Comparison of ENCODE assay signal across 11 mouse cellular contexts in the genomic region with DNA sequence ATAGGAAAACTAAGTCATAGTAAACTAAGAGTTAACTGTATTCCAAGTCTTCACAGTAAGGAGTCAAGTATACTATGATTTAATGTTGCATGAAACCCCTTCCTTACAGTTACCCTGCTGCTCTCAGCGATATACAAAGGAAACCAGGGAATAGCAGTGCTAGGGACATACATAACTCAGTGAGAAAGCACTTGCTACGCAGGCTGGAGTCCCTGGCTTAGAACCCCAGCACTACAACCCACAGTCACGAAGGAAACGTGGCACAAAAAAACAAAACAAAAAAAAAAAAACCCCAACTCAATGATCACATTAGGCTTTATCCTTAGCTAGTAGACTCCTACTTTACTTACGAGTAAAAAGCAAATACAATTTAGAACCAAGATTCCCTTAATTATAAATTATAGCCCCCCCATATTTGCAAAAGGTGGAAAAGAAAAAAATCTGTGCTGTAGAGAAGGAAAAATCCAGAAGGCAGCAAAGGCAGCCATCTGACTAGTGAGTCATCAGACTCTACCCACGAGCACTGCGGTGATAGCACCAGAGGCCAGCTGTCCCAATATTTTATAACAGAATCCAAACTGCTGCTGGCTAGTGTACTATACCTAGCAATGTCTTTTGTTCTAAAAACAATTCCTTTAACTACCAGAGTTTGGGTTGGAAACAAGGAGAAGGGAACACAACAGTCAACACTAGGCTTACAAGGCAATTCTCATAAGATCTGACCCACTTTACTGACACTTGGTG. TPM values are rescaled to one million over a fixed set of nuclear protein-coding genes. Genes with fewer than 3 reads are reported as not detected.
A peak's percentile ranks its signal among the peaks of the same experiment; 100 is the strongest.
DNase-seq lines count a peak whose midpoint lies in the region; ATAC-seq and TF ChIP-seq lines count a peak whose summit lies in the region.
"Had no signal": no experiment of that assay in that cellular context is flagged by ENCODE, and none has a peak within 500 bp of the region (broad histone marks: within the 10 kb centered on the region; RNA-seq: fewer than 3 reads in every experiment).

No protein-coding gene starts in this region.

- H3K79me3 ChIP-seq in C2C12 (ENCODE audit: low read depth), result peaks cover 18% of the 10 kb centered on the region

- H3K4me1 ChIP-seq in heart, adult 2 months (ENCODE audit: control insufficient read depth, insufficient read depth, low read length), result peaks cover 12% of the 10 kb centered on the region
- H3K4me1 ChIP-seq in embryonic fibroblast, embryonic 13.5 days (ENCODE audit: control insufficient read depth, insufficient read depth, low read length), result peaks cover 7% of the 10 kb centered on the region
- H3K4me1 ChIP-seq: hindbrain, embryonic 12.5 days; midbrain, embryonic 12.5 days had no signal

- CTCF ChIA-PET in Patski (lab: Charles Lee), result interaction anchor here (0.6 to 1.9 kb wide), 3 partner anchors 10 to 33 kb away, joined by 4 to 5 read pairs (median 4); no protein-coding TSS in a partner anchor

- no peak for TF ChIP-seq CTCF in heart, adult 2 months (IDR thresholded peaks at IDR 0.05)
- TF ChIP-seq CTCF in C2C12 (IDR thresholded peaks at IDR 0.05; ENCODE audit: control insufficient read depth, insufficient read depth, insufficient read length), result no peak
- TF ChIP-seq CTCF in Patski (IDR thresholded peaks at IDR 0.05), result no peak
- no peak for TF ChIP-seq CTCF in embryonic fibroblast, embryonic 13.5 days (IDR thresholded peaks at IDR 0.05; ENCODE audit: borderline replicate concordance, insufficient read depth, low read length)

- no peaks in the 10 kb centered on the region for H3K27me3 ChIP-seq in heart, adult 2 months (ENCODE audit: control insufficient read depth, insufficient read depth, low read length)
- no peaks in the 10 kb centered on the region for H3K27me3 ChIP-seq in C2C12 (ENCODE audit: control insufficient read depth, insufficient read depth, insufficient read length)
- H3K27me3 ChIP-seq in Patski, result no peaks in the 10 kb centered on the region
- H3K27me3 ChIP-seq: hindbrain, embryonic 12.5 days; midbrain, embryonic 12.5 days had no signal

- no peak for TF ChIP-seq EP300 in heart, adult 2 months (IDR thresholded peaks at IDR 0.05; ENCODE audit: insufficient read depth, low read depth, low read length)

- 63% methylated on average over 7 of the region's 7 CpGs for WGBS in heart, adult 2 months

- H3K9ac ChIP-seq in heart, adult 2 months (ENCODE audit: low read depth, low read length), result no peak overlapping the region
- H3K9ac ChIP-seq: hindbrain, embryonic 12.5 days; midbrain, embryonic 12.5 days had no signal

- ATAC-seq in Patski, result peak; percentile 86
- ATAC-seq in monocyte, adult 5-6 weeks (replicated peaks; ENCODE audit: insufficient number of reproducible peaks, low FRiP score, low TSS enrichment, poor library complexity, severe bottlenecking), result no peak
- ATAC-seq in activated CD4-positive, CD25-positive, alpha-beta regulatory T cell, adult 4 months, result no peak

- in situ Hi-C loops in Patski (cut with MboI; ENCODE audit: low pct_unique_long_range_greater_than_20kb), result no loop called here

- peaks cover 3% of the 10 kb centered on the region; the same call in 1 of the 2 replicates for H3K79me2 ChIP-seq in heart, adult 2 months (replicated peaks; ENCODE audit: control insufficient read depth, insufficient read depth, low read length)
- H3K79me2 ChIP-seq in C2C12 (ENCODE audit: control insufficient read depth, insufficient read depth), result peaks cover 37% of the 10 kb centered on the region

- H3K4me3 ChIP-seq in heart, adult 2 months, result no peak overlapping the region
- no peak overlapping the region for H3K4me3 ChIP-seq in C2C12 (ENCODE audit: insufficient read depth, poor library complexity, severe bottlenecking)
- H3K4me3 ChIP-seq in embryonic fibroblast, embryonic 13.5 days (ENCODE audit: insufficient read depth, low read length), result no peak overlapping the region
- H3K4me3 ChIP-seq: hindbrain, embryonic 12.5 days; midbrain, embryonic 12.5 days had no signal

- TF ChIP-seq POLR2A in heart, adult 2 months (IDR thresholded peaks at IDR 0.05; ENCODE audit: insufficient read depth, low read depth, low read length), result no peak
- TF ChIP-seq POLR2A in embryonic fibroblast, embryonic 13.5 days (IDR thresholded peaks at IDR 0.05; ENCODE audit: low read depth, low read length), result no peak

- intact Hi-C loops in heart, adult 2 months (cut with DNase I), result no loop called here

- peaks cover 11% of the 10 kb centered on the region for H3K36me3 ChIP-seq in heart, adult 2 months (ENCODE audit: control insufficient read depth, insufficient read depth, low read length)
- H3K36me3 ChIP-seq in C2C12 (ENCODE audit: control insufficient read depth, insufficient read depth), result peaks cover 4% of the 10 kb centered on the region
- H3K36me3 ChIP-seq: hindbrain, embryonic 12.5 days; midbrain, embryonic 12.5 days had no signal

- POLR2A ChIA-PET in Patski (lab: Charles Lee), result no interaction called here

- DNase-seq in heart, adult 2 months, result no peak
- no peak for DNase-seq in heart, adult 11 months
- no peak for DNase-seq in Patski (ENCODE audit: low read depth, low spot score)
- DNase-seq: kidney, postnatal 10 days; thymus, adult 2 months had no signal

- H3K27ac ChIP-seq in heart, adult 2 months, result peak overlapping the region; percentile 19
- peak overlapping the region; percentile 34 for H3K27ac ChIP-seq in embryonic fibroblast, embryonic 13.5 days (ENCODE audit: insufficient read depth, low read length)
- H3K27ac ChIP-seq: hindbrain, embryonic 12.5 days; midbrain, embryonic 12.5 days had no signal

- H3ac ChIP-seq in C2C12 (ENCODE audit: control insufficient read depth, insufficient read length, low read depth), result no peak overlapping the region

TF ChIP-seq in C2C12, 6 proteins besides CTCF, POLR2A, EP300 and RAD21:
- TF ChIP-seq FOSL1 (IDR thresholded peaks at IDR 0.05; ENCODE audit: insufficient read depth, low read length, poor library complexity, severe bottlenecking), result no peak
- TF ChIP-seq USF1 (IDR thresholded peaks at IDR 0.05; ENCODE audit: low read depth), result no peak
- no peak for TF ChIP-seq CEBPB (IDR thresholded peaks at IDR 0.05; ENCODE audit: low read depth)
- peak; percentile 76 for TF ChIP-seq MYOD1 (IDR thresholded peaks at IDR 0.05; ENCODE audit: control insufficient read depth, insufficient read length, low read depth)
- peak; percentile 33 for TF ChIP-seq MAX (IDR thresholded peaks at IDR 0.05)
- no peak for TF ChIP-seq MYOG (IDR thresholded peaks at IDR 0.05; ENCODE audit: control insufficient read depth, extremely low read depth, insufficient read length)

RNA-seq across cellular contexts. Expression of gene Atp6v1a, which starts 16.4 kb away (rescaled TPM):
- 10 to 100 TPM; 24.2 to 25.3 TPM for total RNA-seq in heart, adult 2 months (2021)
- 8.3 and 19.2 TPM in 2 replicates for polyA plus RNA-seq in heart, adult 2 months (2012; rRNA removed)
- 29.1 TPM for polyA plus RNA-seq in C2C12 (2012; fragmentation: generic; extraction: Trizol)
- 125 TPM for polyA plus RNA-seq in Patski (2021)
- polyA plus RNA-seq in embryonic fibroblast, embryonic 13.5 days (2011; ENCODE audit: insufficient read length, low read depth, missing spikeins), result 82.2 and 95.8 TPM in 2 replicates
- total RNA-seq in monocyte, adult 5-6 weeks (2017), result 61.9 to 76.9 TPM (median 64.2 TPM) in 3 replicates
- 10 to 100 TPM; 32.7 to 35.0 TPM for polyA plus RNA-seq in activated CD4-positive, CD25-positive, alpha-beta regulatory T cell, adult 4 months (2017; shearing (Covaris generic))

RNA-seq across cellular contexts. Expression of gene Naa50, which starts 16.5 kb away (rescaled TPM):
- total RNA-seq in heart, adult 2 months (2021), result 10 to 100 TPM; 57.6 to 62.1 TPM
- 6.6 and 13.4 TPM in 2 replicates for polyA plus RNA-seq in heart, adult 2 months (2012; rRNA removed)
- polyA plus RNA-seq in C2C12 (2012; fragmentation: generic; extraction: Trizol), result 34.8 TPM
- 73.3 TPM for polyA plus RNA-seq in Patski (2021)
- 88.7 and 110 TPM in 2 replicates for polyA plus RNA-seq in embryonic fibroblast, embryonic 13.5 days (2011; ENCODE audit: insufficient read length, low read depth, missing spikeins)
- 53.8 to 72.0 TPM (median 71.0 TPM) in 3 replicates for total RNA-seq in monocyte, adult 5-6 weeks (2017)
- polyA plus RNA-seq in activated CD4-positive, CD25-positive, alpha-beta regulatory T cell, adult 4 months (2017; shearing (Covaris generic)), result 10 to 100 TPM; 29.1 to 32.3 TPM

RNA-seq across cellular contexts. Expression of gene Usf3, which starts 49.9 kb away (rescaled TPM):
- total RNA-seq in heart, adult 2 months (2021), result 10 to 100 TPM; 16.5 to 21.2 TPM
- polyA plus RNA-seq in heart, adult 2 months (2012; rRNA removed), result 5.9 and 8.1 TPM in 2 replicates
- polyA plus RNA-seq in C2C12 (2012; fragmentation: generic; extraction: Trizol), result 2.2 TPM
- polyA plus RNA-seq in Patski (2021), result 10.2 TPM
- 15.4 and 15.8 TPM in 2 replicates for polyA plus RNA-seq in embryonic fibroblast, embryonic 13.5 days (2011; ENCODE audit: insufficient read length, low read depth, missing spikeins)
- total RNA-seq in monocyte, adult 5-6 weeks (2017), result 22.3 to 31.8 TPM (median 29.7 TPM) in 3 replicates
- 1 to 10 TPM; 2.7 to 4.7 TPM for polyA plus RNA-seq in activated CD4-positive, CD25-positive, alpha-beta regulatory T cell, adult 4 months (2017; shearing (Covaris generic))
